Mouse (Mus musculus): ENCODE data around the gene Sf3a3. TPM values are rescaled to one million over a fixed set of nuclear protein-coding genes. Genes with fewer than 3 reads are reported as not detected.

The Sf3a3 gene
- polyA plus RNA-seq, 1 experiment from 2014 or later: 73.4 TPM

DNA sequence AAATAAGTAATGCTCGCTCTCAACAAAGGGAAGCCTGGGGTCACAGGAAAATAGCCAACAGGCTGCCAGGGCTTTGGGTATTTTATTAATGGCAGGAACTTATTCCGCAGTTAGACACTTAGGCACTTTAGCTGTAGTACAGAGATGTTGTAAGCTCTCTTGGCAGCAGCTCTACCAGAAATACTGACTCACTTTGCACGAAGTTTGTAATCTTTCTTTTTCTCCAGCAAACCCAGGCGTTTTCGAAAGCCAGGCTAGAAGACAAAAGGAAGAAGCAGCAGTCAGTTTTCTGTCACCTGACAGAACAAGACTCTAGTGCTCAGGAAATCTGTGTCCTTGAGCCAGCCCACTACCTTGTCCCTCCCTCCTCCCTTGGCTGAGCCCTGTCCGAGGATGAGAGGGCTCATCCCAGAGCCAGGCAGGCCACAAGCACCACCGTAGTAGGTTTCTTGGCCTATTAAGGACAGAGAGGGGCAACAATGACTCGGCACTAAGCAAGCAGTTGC, 28.6 kb upstream of the Sf3a3 start:
- H3K27me3 ChIP-seq (ENCODE audit: control insufficient read depth, insufficient read depth, low read length): no peaks in the 10 kb centered on the region
- no peaks in the 10 kb centered on the region for H3K9me3 ChIP-seq (ENCODE audit: control insufficient read depth, low read length)
- peaks cover 3 to 6% of the 10 kb centered on the region in 2 experiments; a peak in 2 of 4 replicates for H3K4me1 ChIP-seq (ENCODE audit: control insufficient read depth in 2 of 2, insufficient read depth in 2 of 2, low read length in 2 of 2)
- ATAC-seq (ENCODE audit: insufficient number of reproducible peaks, insufficient read depth, low FRiP score, low read depth): no peak
- WGBS: 57% methylated on average over 8 of the region's 8 CpGs
- H3K4me3 ChIP-seq (ENCODE audit: control insufficient read depth in 1 of 2, insufficient read depth in 1 of 2, low read depth in 1 of 2, low read length in 2 of 2): no peak overlapping the region
- peak overlapping the region; percentile 74 to 79 for H3K27ac ChIP-seq (replicated peaks in 1 of 2; ENCODE audit: control insufficient read depth in 1 of 2, insufficient read depth in 1 of 2, low read depth in 2 of 2, low read length in 2 of 2)
- H3K36me3 ChIP-seq (ENCODE audit: control insufficient read depth, insufficient read depth, low read length): peaks cover 71% of the 10 kb centered on the region
- H3K9ac ChIP-seq (ENCODE audit: low read length): peak overlapping the region; percentile 22; the same call in 1 of the 2 replicates
- H3K4me2 ChIP-seq (ENCODE audit: low read length): no peak overlapping the region

DNA sequence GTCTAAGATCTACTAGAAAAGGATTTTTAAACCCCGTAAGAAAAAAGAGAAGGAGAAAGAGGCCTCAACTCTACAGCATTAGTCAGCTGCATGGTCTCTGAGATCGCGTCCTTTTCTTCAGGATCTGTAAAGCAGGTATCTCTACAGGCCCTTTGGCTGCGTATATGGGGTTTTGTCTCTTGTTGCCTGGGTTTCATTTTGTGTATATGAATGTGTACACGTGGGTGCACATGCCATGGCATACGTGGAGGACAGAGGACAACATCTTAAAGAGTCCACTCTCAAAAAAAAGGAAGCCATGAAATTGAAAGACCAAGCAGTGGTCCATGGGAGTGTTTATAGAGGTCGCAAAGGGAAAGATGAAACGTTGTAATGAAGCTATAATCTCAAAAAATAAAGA, 23.1 kb upstream of the Sf3a3 start:
- Histone ChIP-seq H3K4me3 (ENCODE audit: control insufficient read depth in 1 of 2, insufficient read depth in 1 of 2, low read depth in 1 of 2, low read length in 2 of 2) (no peak overlapping the region), H3K36me3 (ENCODE audit: control insufficient read depth, insufficient read depth, low read length) (peaks cover 23% of the 10 kb centered on the region; the same call in 1 of the 2 replicates), H3K4me2 (ENCODE audit: low read length) (0 out of 2 replicates have a peak overlapping the region, but pooled peaks have one; percentile 8), H3K9me3 (ENCODE audit: control insufficient read depth, low read length) (no peaks in the 10 kb centered on the region), H3K27me3 (ENCODE audit: control insufficient read depth, insufficient read depth, low read length) (no peaks in the 10 kb centered on the region), H3K4me1 (ENCODE audit: control insufficient read depth in 2 of 2, insufficient read depth in 2 of 2, low read length in 2 of 2) (peaks cover 2 to 18% of the 10 kb centered on the region in 2 experiments; a peak in 3 of 4 replicates), H3K9ac (ENCODE audit: low read length) (0 out of 2 replicates have a peak overlapping the region, but pooled peaks have one; percentile 1), H3K27ac (replicated peaks in 1 of 2; ENCODE audit: control insufficient read depth in 1 of 2, insufficient read depth in 1 of 2, low read depth in 2 of 2, low read length in 2 of 2) (peak overlapping the region in 1 of 2 experiments; percentile 41; a peak in 2 of 4 replicates)
- ATAC-seq (ENCODE audit: insufficient number of reproducible peaks, insufficient read depth, low FRiP score, low read depth): no peak
- WGBS: 71% methylated on average over 8 of the region's 8 CpGs

DNA sequence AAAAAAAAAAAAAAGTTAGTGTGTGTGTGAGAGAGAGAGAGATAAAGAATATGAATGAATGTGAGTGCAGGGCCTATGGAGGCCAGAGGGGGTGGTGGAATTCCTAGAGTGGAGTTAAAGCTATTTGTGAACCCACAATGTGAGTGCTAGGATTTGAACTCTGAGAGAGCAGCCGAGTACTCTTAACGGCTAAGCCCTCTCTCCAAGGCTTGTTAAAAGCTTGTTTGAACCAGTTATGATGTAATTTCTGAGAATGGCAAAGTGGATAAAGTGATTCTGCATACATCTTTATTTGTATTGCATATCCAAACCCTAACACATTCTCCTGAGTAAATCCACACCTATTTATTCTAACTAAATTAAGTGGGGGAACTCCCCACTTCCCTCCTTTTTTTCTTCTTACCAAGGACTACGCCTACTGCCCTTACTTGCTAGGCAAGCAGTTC, 22.1 kb upstream of the Sf3a3 start:
- H3K36me3 ChIP-seq (ENCODE audit: control insufficient read depth, insufficient read depth, low read length): peaks cover 21% of the 10 kb centered on the region; the same call in 1 of the 2 replicates
- H3K27me3 ChIP-seq (ENCODE audit: control insufficient read depth, insufficient read depth, low read length): no peaks in the 10 kb centered on the region
- H3K27ac ChIP-seq (replicated peaks in 1 of 2; ENCODE audit: control insufficient read depth in 1 of 2, insufficient read depth in 1 of 2, low read depth in 2 of 2, low read length in 2 of 2): no peak overlapping the region
- no peaks in the 10 kb centered on the region for H3K9me3 ChIP-seq (ENCODE audit: control insufficient read depth, low read length)
- H3K9ac ChIP-seq (ENCODE audit: low read length): peak overlapping the region; percentile 93
- peak overlapping the region; percentile 86 for H3K4me2 ChIP-seq (ENCODE audit: low read length)
- peaks cover 2 to 18% of the 10 kb centered on the region in 2 experiments; a peak in 3 of 4 replicates for H3K4me1 ChIP-seq (ENCODE audit: control insufficient read depth in 2 of 2, insufficient read depth in 2 of 2, low read length in 2 of 2)
- 56% methylated on average over 3 of the region's 3 CpGs for WGBS
- ATAC-seq (ENCODE audit: insufficient number of reproducible peaks, insufficient read depth, low FRiP score, low read depth): no peak
- H3K4me3 ChIP-seq (ENCODE audit: control insufficient read depth in 1 of 2, insufficient read depth in 1 of 2, low read depth in 1 of 2, low read length in 2 of 2): peak overlapping the region; percentile 83 to 85; a peak in 3 of 4 replicates

DNA sequence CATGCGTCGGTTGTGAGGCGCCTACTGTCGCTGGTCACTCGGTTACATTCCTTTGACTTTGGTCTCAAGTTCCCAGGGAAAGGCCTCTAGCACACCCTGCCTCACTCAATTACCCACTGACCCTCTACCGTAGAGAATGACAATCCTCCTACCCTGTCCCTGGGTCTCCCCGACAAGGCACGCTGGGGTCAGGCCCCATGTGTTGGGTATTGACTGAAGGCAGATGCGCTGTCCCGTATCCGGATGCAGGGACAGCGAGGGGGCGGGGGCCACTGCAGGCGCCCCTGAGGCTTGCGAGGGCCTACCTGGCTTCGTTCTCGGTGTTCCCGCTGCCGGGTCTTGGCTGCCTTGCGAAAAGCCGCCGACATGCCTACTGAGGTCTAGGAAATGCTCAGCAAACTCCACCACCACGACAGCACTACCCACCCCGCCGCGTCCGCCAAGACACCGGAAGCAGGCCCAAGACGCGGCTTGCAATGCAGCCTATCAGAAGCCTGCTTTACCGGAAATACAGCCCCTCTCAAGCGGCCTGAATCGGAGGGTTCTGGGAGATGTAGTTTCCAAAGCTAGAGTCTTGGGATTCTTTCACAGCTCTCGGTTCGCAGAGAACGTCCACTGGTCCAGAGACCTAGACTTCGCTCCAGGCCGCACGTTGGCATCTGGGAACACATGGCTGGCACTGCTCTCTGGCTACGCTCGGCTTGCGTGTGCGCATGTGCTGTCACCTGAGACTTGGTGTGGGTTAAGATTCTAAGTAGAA, 21.3 kb upstream of the Sf3a3 start, which contains the start of gene Utp11:
Gene Utp11 (minus strand): TSS at position 466 of the 760 bp plus-strand sequence.
- H3K4me2 ChIP-seq (ENCODE audit: low read length): peak within 1 kb of the TSS; percentile 86
- H3K27me3 ChIP-seq (ENCODE audit: control insufficient read depth, insufficient read depth, low read length): no peaks in the 10 kb centered on the region
- peaks cover 2 to 18% of the 10 kb centered on the region in 2 experiments; a peak in 3 of 4 replicates for H3K4me1 ChIP-seq (ENCODE audit: control insufficient read depth in 2 of 2, insufficient read depth in 2 of 2, low read length in 2 of 2)
- peak within 1 kb of the TSS; percentile 93 for H3K9ac ChIP-seq (ENCODE audit: low read length)
- H3K4me3 ChIP-seq (ENCODE audit: control insufficient read depth in 1 of 2, insufficient read depth in 1 of 2, low read depth in 1 of 2, low read length in 2 of 2): peak within 1 kb of the TSS; percentile 83 to 85
- ATAC-seq (ENCODE audit: insufficient number of reproducible peaks, insufficient read depth, low FRiP score, low read depth): peak; percentile 89
- no peaks in the 10 kb centered on the region for H3K9me3 ChIP-seq (ENCODE audit: control insufficient read depth, low read length)
- H3K27ac ChIP-seq (replicated peaks in 1 of 2; ENCODE audit: control insufficient read depth in 1 of 2, insufficient read depth in 1 of 2, low read depth in 2 of 2, low read length in 2 of 2): peak within 1 kb of the TSS; percentile 28 to 75
- WGBS: under 1% methylated on average over 43 of the region's 43 CpGs
- H3K36me3 ChIP-seq (ENCODE audit: control insufficient read depth, insufficient read depth, low read length): peaks cover 12% of the 10 kb centered on the region; the same call in 1 of the 2 replicates

DNA sequence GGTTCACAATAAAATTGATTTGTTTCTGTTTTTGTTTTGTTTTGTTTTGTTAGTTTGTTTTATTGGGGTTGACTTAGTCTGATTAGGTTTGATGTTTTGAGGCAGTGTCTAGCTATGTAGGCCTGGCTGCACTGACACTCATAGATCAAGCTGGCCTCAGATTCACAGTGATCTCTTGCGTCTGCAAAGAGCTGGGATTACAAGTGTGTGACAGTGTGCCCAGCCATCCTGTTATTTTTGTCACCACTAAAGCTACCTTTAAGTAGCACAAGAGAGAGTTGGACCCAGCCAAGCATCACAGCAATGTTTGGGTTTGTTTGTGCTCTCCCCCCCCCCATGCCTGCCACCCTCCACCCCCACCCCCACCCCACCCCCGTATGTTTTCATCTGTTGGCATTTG, 20.0 kb upstream of the Sf3a3 start:
- H3K4me1 ChIP-seq (ENCODE audit: control insufficient read depth in 2 of 2, insufficient read depth in 2 of 2, low read length in 2 of 2): peaks cover 2 to 19% of the 10 kb centered on the region in 2 experiments; a peak in 3 of 4 replicates
- no peak for ATAC-seq (ENCODE audit: insufficient number of reproducible peaks, insufficient read depth, low FRiP score, low read depth)
- 67% methylated on average over 2 of the region's 2 CpGs for WGBS
- no peak overlapping the region for H3K4me3 ChIP-seq (ENCODE audit: control insufficient read depth in 1 of 2, insufficient read depth in 1 of 2, low read depth in 1 of 2, low read length in 2 of 2)
- no peak overlapping the region for H3K4me2 ChIP-seq (ENCODE audit: low read length)
- no peak overlapping the region for H3K9ac ChIP-seq (ENCODE audit: low read length)
- H3K27me3 ChIP-seq (ENCODE audit: control insufficient read depth, insufficient read depth, low read length): no peaks in the 10 kb centered on the region
- H3K9me3 ChIP-seq (ENCODE audit: control insufficient read depth, low read length): no peaks in the 10 kb centered on the region
- no peak overlapping the region for H3K27ac ChIP-seq (replicated peaks in 1 of 2; ENCODE audit: control insufficient read depth in 1 of 2, insufficient read depth in 1 of 2, low read depth in 2 of 2, low read length in 2 of 2)
- H3K36me3 ChIP-seq (ENCODE audit: control insufficient read depth, insufficient read depth, low read length): peaks cover 4% of the 10 kb centered on the region; the same call in 1 of the 2 replicates

DNA sequence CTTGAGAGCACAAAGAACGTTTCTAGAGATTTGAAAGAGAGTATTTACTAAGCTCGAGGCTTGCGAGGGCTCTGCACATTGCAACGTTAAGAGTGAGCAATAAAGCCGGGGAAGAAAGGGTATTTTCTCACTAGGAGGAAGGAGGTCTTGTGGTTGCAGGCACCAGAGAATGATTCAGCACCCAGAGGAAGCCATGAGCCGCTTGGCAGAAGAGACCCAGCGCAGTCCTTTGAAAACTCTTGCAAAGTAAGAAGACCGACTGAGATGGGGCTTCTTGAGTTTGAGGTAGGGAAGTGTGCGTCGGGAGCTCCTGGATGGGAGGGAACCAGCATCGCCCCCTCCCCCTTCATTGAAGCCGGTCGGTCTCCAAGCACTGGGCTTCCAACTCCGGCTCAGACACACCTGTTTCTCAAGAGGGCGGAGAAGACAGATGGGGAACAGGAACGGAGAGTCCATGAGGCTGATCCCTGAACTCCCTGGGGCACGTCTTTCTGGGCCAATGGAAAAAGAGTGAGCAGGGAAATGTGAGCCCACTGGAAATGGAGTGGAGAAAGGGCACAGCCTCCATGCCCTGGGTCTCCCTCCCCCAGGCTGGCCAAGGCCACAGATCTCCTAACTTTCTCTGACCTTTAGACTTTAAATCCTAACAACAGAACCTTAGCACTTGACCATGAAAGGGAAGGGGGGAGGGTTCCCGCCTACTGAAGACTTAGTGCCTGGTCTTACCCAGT, 18.6 kb upstream of the Sf3a3 start:
- H3K4me2 ChIP-seq (ENCODE audit: low read length): no peak overlapping the region
- H3K9me3 ChIP-seq (ENCODE audit: control insufficient read depth, low read length): no peaks in the 10 kb centered on the region
- 19% methylated on average over 18 of the region's 18 CpGs for WGBS

DNA sequence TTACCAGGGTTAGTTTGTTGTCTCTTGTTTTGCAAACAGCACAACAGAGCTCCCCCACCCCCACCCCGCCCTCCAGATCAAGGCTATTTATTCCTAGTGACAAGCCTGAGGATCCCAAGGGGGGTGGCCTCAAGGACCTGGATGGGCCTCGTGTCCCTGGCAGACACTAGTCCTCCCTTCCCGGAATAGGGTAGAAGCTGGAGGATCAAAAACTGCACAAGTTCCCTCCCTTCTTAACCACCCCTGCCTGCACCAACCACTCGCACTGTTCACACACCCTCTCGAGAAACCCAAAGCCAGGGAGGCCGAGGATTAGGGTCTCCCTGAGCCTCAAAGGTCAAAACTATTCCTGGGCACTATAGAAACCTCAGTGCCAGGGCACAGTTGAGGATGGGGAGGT, 14.8 kb upstream of the Sf3a3 start:
- peak overlapping the region; percentile 70 to 76 for H3K4me3 ChIP-seq (ENCODE audit: control insufficient read depth in 1 of 2, insufficient read depth in 1 of 2, low read depth in 1 of 2, low read length in 2 of 2)
- 19% methylated on average over 6 of the region's 6 CpGs for WGBS
- H3K4me1 ChIP-seq (ENCODE audit: control insufficient read depth in 2 of 2, insufficient read depth in 2 of 2, low read length in 2 of 2): peaks cover 24 to 40% of the 10 kb centered on the region in 2 experiments
- H3K27me3 ChIP-seq (ENCODE audit: control insufficient read depth, insufficient read depth, low read length): no peaks in the 10 kb centered on the region
- H3K9me3 ChIP-seq (ENCODE audit: control insufficient read depth, low read length): no peaks in the 10 kb centered on the region
- ATAC-seq (ENCODE audit: insufficient number of reproducible peaks, insufficient read depth, low FRiP score, low read depth): no peak
- H3K4me2 ChIP-seq (ENCODE audit: low read length): peak overlapping the region; percentile 84
- peak overlapping the region; percentile 90; the same call in 1 of the 2 replicates for H3K9ac ChIP-seq (ENCODE audit: low read length)
- H3K36me3 ChIP-seq (ENCODE audit: control insufficient read depth, insufficient read depth, low read length): no peaks in the 10 kb centered on the region
- no peak overlapping the region for H3K27ac ChIP-seq (replicated peaks in 1 of 2; ENCODE audit: control insufficient read depth in 1 of 2, insufficient read depth in 1 of 2, low read depth in 2 of 2, low read length in 2 of 2)

More for the DNA sequence above, 18.6 kb upstream of the Sf3a3 start:
- Histone ChIP-seq H3K27ac (replicated peaks in 1 of 2; ENCODE audit: control insufficient read depth in 1 of 2, insufficient read depth in 1 of 2, low read depth in 2 of 2, low read length in 2 of 2) (no peak overlapping the region), H3K4me3 (ENCODE audit: control insufficient read depth in 1 of 2, insufficient read depth in 1 of 2, low read depth in 1 of 2, low read length in 2 of 2) (no peak overlapping the region), H3K27me3 (ENCODE audit: control insufficient read depth, insufficient read depth, low read length) (no peaks in the 10 kb centered on the region), H3K4me1 (ENCODE audit: control insufficient read depth in 2 of 2, insufficient read depth in 2 of 2, low read length in 2 of 2) (peaks cover 5 to 24% of the 10 kb centered on the region in 2 experiments; a peak in 3 of 4 replicates), H3K36me3 (ENCODE audit: control insufficient read depth, insufficient read depth, low read length) (no peaks in the 10 kb centered on the region), H3K9ac (ENCODE audit: low read length) (no peak overlapping the region)
- no peak for ATAC-seq (ENCODE audit: insufficient number of reproducible peaks, insufficient read depth, low FRiP score, low read depth)
